Mouse (Mus musculus): ENCODE data around the gene Rpl24. TPM values are rescaled to one million over a fixed set of nuclear protein-coding genes. Genes with fewer than 3 reads are reported as not detected.

Gene Rpl24
- polyA plus RNA-seq, 1 experiment, result 200 TPM

GRCm38 (mm10) chr16:55990311-55990710 lies 24.2 kb downstream of the Rpl24 start:
- H3K27ac ChIP-seq (ENCODE audit: control insufficient read depth, insufficient read depth, low read depth, low read length), result no peak overlapping the region
- H3K27me3 ChIP-seq (ENCODE audit: control insufficient read depth, insufficient read depth, low read length), result no peaks in the 10 kb centered on the region
- peaks cover 1% of the 10 kb centered on the region; the same call in 1 of the 2 replicates for H3K36me3 ChIP-seq (ENCODE audit: control insufficient read depth, insufficient read depth, low read length)
- H3K4me1 ChIP-seq (ENCODE audit: control insufficient read depth, insufficient read depth, low read length), result no peaks in the 10 kb centered on the region
- TF ChIP-seq CTCF (IDR thresholded peaks at IDR 0.05; ENCODE audit: control insufficient read depth, insufficient read depth, insufficient replicate concordance, low read depth, low read length) (no peak), POLR2A (IDR thresholded peaks at IDR 0.05; ENCODE audit: control insufficient read depth, low read depth, low read length) (no peak)
- H3K4me3 ChIP-seq (ENCODE audit: control insufficient read depth, low read depth, low read length), result no peak overlapping the region

DNA sequence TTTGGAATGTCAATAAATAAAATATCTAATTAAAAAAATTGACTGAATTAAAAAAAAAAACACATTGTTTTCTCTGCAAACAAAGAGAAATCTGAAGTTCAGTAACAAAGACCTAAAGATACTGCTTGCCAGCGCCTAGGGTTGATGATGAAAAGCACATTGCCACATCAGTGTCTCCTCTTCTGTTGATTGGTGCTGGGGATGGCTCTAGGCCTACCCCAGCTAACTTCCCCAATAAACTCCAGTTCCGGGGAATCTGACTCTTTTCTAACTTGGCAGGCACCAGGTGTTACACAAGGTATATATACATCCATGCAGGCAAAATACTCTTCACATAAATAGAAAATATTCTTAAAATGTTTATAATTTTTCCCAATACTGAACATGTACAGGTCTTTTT lies 28.2 kb downstream of the Rpl24 start:
- Histone ChIP-seq H3K4me1 (ENCODE audit: control insufficient read depth, insufficient read depth, low read length) (no peaks in the 10 kb centered on the region), H3K27me3 (ENCODE audit: control insufficient read depth, insufficient read depth, low read length) (no peaks in the 10 kb centered on the region), H3K36me3 (ENCODE audit: control insufficient read depth, insufficient read depth, low read length) (peaks cover 1% of the 10 kb centered on the region; the same call in 1 of the 2 replicates), H3K27ac (ENCODE audit: control insufficient read depth, insufficient read depth, low read depth, low read length) (no peak overlapping the region), H3K4me3 (ENCODE audit: control insufficient read depth, low read depth, low read length) (no peak overlapping the region)
- TF ChIP-seq CTCF (IDR thresholded peaks at IDR 0.05; ENCODE audit: control insufficient read depth, insufficient read depth, insufficient replicate concordance, low read depth, low read length), result no peak
- TF ChIP-seq POLR2A (IDR thresholded peaks at IDR 0.05; ENCODE audit: control insufficient read depth, low read depth, low read length), result no peak

DNA sequence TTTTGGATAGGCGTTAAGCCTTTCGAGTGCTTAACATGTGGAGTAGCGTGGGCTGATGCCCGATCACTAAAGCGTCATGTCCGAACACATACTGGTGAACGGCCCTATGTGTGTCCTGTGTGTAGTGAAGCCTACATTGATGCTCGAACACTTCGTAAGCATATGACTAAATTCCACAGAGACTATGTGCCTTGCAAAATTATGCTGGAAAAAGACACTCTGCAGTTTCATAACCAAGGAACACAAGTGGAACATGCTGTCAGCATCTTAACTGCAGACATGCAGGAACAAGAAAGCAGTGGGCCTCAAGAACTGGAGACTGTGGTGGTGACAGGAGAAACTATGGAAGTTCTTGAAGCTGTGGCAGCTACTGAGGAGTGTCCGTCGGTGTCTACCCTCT lies 40.7 kb downstream of the Rpl24 start:
- H3K27me3 ChIP-seq (ENCODE audit: control insufficient read depth, insufficient read depth, low read length), result no peaks in the 10 kb centered on the region
- no peaks in the 10 kb centered on the region for H3K4me1 ChIP-seq (ENCODE audit: control insufficient read depth, insufficient read depth, low read length)
- H3K36me3 ChIP-seq (ENCODE audit: control insufficient read depth, insufficient read depth, low read length), result no peaks in the 10 kb centered on the region
- H3K27ac ChIP-seq (ENCODE audit: control insufficient read depth, insufficient read depth, low read depth, low read length), result no peak overlapping the region
- H3K4me3 ChIP-seq (ENCODE audit: control insufficient read depth, low read depth, low read length), result no peak overlapping the region
- TF ChIP-seq CTCF (IDR thresholded peaks at IDR 0.05; ENCODE audit: control insufficient read depth, insufficient read depth, insufficient replicate concordance, low read depth, low read length) (no peak), POLR2A (IDR thresholded peaks at IDR 0.05; ENCODE audit: control insufficient read depth, low read depth, low read length) (no peak)

- Histone ChIP-seq H3K4me1 (ENCODE audit: control insufficient read depth, insufficient read depth, low read length) (no peaks in the 10 kb centered on the region), H3K36me3 (ENCODE audit: control insufficient read depth, insufficient read depth, low read length) (no peaks in the 10 kb centered on the region), H3K27me3 (ENCODE audit: control insufficient read depth, insufficient read depth, low read length) (no peaks in the 10 kb centered on the region), H3K27ac (ENCODE audit: control insufficient read depth, insufficient read depth, low read depth, low read length) (no peak overlapping the region), H3K4me3 (ENCODE audit: control insufficient read depth, low read depth, low read length) (no peak overlapping the region)
- no peak for TF ChIP-seq CTCF (IDR thresholded peaks at IDR 0.05; ENCODE audit: control insufficient read depth, insufficient read depth, insufficient replicate concordance, low read depth, low read length)
- TF ChIP-seq POLR2A (IDR thresholded peaks at IDR 0.05; ENCODE audit: control insufficient read depth, low read depth, low read length), result no peak
These were observed 42.8 kb downstream of the Rpl24 start for GRCm38 (mm10) chr16:56008862-56009261.

GRCm38 (mm10) chr16:56012789-56013743 lies 47.0 kb downstream of the Rpl24 start:
- H3K27me3 ChIP-seq (ENCODE audit: control insufficient read depth, insufficient read depth, low read length), result no peaks in the 10 kb centered on the region
- TF ChIP-seq POLR2A (IDR thresholded peaks at IDR 0.05; ENCODE audit: control insufficient read depth, low read depth, low read length) (no peak), CTCF (IDR thresholded peaks at IDR 0.05; ENCODE audit: control insufficient read depth, insufficient read depth, insufficient replicate concordance, low read depth, low read length) (no peak)
- H3K27ac ChIP-seq (ENCODE audit: control insufficient read depth, insufficient read depth, low read depth, low read length), result no peak overlapping the region
- no peak overlapping the region for H3K4me3 ChIP-seq (ENCODE audit: control insufficient read depth, low read depth, low read length)
- H3K36me3 ChIP-seq (ENCODE audit: control insufficient read depth, insufficient read depth, low read length), result peaks cover 3% of the 10 kb centered on the region; the same call in 1 of the 2 replicates
- no peaks in the 10 kb centered on the region for H3K4me1 ChIP-seq (ENCODE audit: control insufficient read depth, insufficient read depth, low read length)

DNA sequence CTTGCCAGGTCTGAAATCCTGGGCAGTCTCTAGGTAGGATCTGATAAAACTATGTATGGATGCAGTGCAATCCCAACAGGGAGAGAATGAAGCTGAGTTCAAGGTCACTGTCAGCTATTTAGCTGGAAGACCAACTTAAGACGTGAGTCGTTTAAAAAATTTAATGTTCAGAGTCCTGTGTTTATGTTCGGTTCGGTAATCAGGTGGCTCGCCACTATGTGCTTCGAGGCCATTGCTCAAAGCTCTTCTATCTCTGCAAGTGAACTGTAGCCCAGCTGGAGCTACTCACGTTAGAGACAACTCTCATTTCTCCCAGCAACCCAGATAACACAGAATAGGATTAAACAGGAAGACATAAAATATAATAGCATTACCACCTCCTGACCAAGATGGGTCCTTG lies 48.0 kb downstream of the Rpl24 start:
- Histone ChIP-seq H3K36me3 (ENCODE audit: control insufficient read depth, insufficient read depth, low read length) (peaks cover 3% of the 10 kb centered on the region; the same call in 1 of the 2 replicates), H3K27me3 (ENCODE audit: control insufficient read depth, insufficient read depth, low read length) (no peaks in the 10 kb centered on the region), H3K27ac (ENCODE audit: control insufficient read depth, insufficient read depth, low read depth, low read length) (no peak overlapping the region), H3K4me1 (ENCODE audit: control insufficient read depth, insufficient read depth, low read length) (no peaks in the 10 kb centered on the region), H3K4me3 (ENCODE audit: control insufficient read depth, low read depth, low read length) (no peak overlapping the region)
- TF ChIP-seq POLR2A (IDR thresholded peaks at IDR 0.05; ENCODE audit: control insufficient read depth, low read depth, low read length), result no peak
- TF ChIP-seq CTCF (IDR thresholded peaks at IDR 0.05; ENCODE audit: control insufficient read depth, insufficient read depth, insufficient replicate concordance, low read depth, low read length), result no peak

GRCm38 (mm10) chr16:56019660-56020059 lies 53.6 kb downstream of the Rpl24 start:
- no peaks in the 10 kb centered on the region for H3K27me3 ChIP-seq (ENCODE audit: control insufficient read depth, insufficient read depth, low read length)
- peaks cover 3% of the 10 kb centered on the region; the same call in 1 of the 2 replicates for H3K36me3 ChIP-seq (ENCODE audit: control insufficient read depth, insufficient read depth, low read length)
- no peak overlapping the region for H3K4me3 ChIP-seq (ENCODE audit: control insufficient read depth, low read depth, low read length)
- TF ChIP-seq CTCF (IDR thresholded peaks at IDR 0.05; ENCODE audit: control insufficient read depth, insufficient read depth, insufficient replicate concordance, low read depth, low read length) (no peak), POLR2A (IDR thresholded peaks at IDR 0.05; ENCODE audit: control insufficient read depth, low read depth, low read length) (no peak)
- H3K27ac ChIP-seq (ENCODE audit: control insufficient read depth, insufficient read depth, low read depth, low read length), result no peak overlapping the region
- H3K4me1 ChIP-seq (ENCODE audit: control insufficient read depth, insufficient read depth, low read length), result no peaks in the 10 kb centered on the region

Other genes starting within 250 kb of the Rpl24 start
- gene Nfkbiz, start 127.4 kb upstream of the Rpl24 start, polyA plus RNA-seq (2012; rRNA removed), result 4.5 and 4.6 TPM in 2 replicates
- gene Nxpe3, start 71.0 kb upstream of the Rpl24 start, polyA plus RNA-seq (2012; rRNA removed), result 8.5 and 8.8 TPM in 2 replicates
- gene Cep97, start 31.4 kb upstream of the Rpl24 start, polyA plus RNA-seq (2012; rRNA removed), result 2.2 and 3.0 TPM in 2 replicates
- 5.1 and 5.5 TPM in 2 replicates for gene Zbtb11, start 7.6 kb downstream of the Rpl24 start, polyA plus RNA-seq (2012; rRNA removed)
- gene Pcnp, start 63.5 kb downstream of the Rpl24 start, polyA plus RNA-seq (2012; rRNA removed), result 14.9 and 17.3 TPM in 2 replicates
- gene Trmt10c, start 71.5 kb downstream of the Rpl24 start, polyA plus RNA-seq (2012; rRNA removed), result 1.3 and 1.9 TPM in 2 replicates
- 2.4 and 2.7 TPM in 2 replicates for gene Senp7, start 82.1 kb downstream of the Rpl24 start, polyA plus RNA-seq (2012; rRNA removed)
- gene Impg2, start 238.0 kb downstream of the Rpl24 start, polyA plus RNA-seq (2012; rRNA removed), result 6.1 and 8.4 TPM in 2 replicates